Mouse (Mus musculus): ENCODE measurements around the gene Grin2c. TPM values are rescaled to one million over a fixed set of nuclear protein-coding genes. Genes with fewer than 3 reads are reported as not detected.

The Grin2c gene
- polyA plus RNA-seq, 1 experiment from 2014 or later, result 1.0 TPM

GRCm38 (mm10) chr11:115224889-115225288, 42.2 kb downstream of the Grin2c start:
- H3K4me3 ChIP-seq, result no peak overlapping the region
- H3K9me3 ChIP-seq, result no peaks in the 10 kb centered on the region
- 0 out of 2 replicates have a peak, but pooled peaks cover 4% of the 10 kb centered on the region for H3K27me3 ChIP-seq (replicated peaks)
- no peaks in the 10 kb centered on the region for H3K36me3 ChIP-seq
- H3K9ac ChIP-seq, result no peak overlapping the region
- peaks cover 50% of the 10 kb centered on the region for H3K4me1 ChIP-seq
- no peak overlapping the region for H3K27ac ChIP-seq
- H3K4me2 ChIP-seq (replicated peaks), result no peak overlapping the region
- 44% methylated on average over 8 of the region's 8 CpGs for WGBS
- ATAC-seq (ENCODE audit: low FRiP score, low read depth), result no peak

GRCm38 (mm10) chr11:115223877-115224276, 43.2 kb downstream of the Grin2c start:
- no peak overlapping the region for H3K27ac ChIP-seq
- ATAC-seq (ENCODE audit: low FRiP score, low read depth), result no peak
- H3K4me2 ChIP-seq (replicated peaks), result no peak overlapping the region
- peaks cover 45% of the 10 kb centered on the region for H3K4me1 ChIP-seq
- H3K9me3 ChIP-seq, result no peaks in the 10 kb centered on the region
- no peak overlapping the region for H3K9ac ChIP-seq
- peaks cover 4% of the 10 kb centered on the region; the same call in 1 of the 2 replicates for H3K27me3 ChIP-seq (replicated peaks)
- 78% methylated on average over 6 of the region's 6 CpGs for WGBS
- H3K4me3 ChIP-seq, result no peak overlapping the region
- no peaks in the 10 kb centered on the region for H3K36me3 ChIP-seq

- no peaks in the 10 kb centered on the region for H3K9me3 ChIP-seq
- H3K4me1 ChIP-seq, result peaks cover 45% of the 10 kb centered on the region
- no peaks in the 10 kb centered on the region for H3K36me3 ChIP-seq
- 70% methylated on average over 11 of the region's 11 CpGs for WGBS
- ATAC-seq (ENCODE audit: low FRiP score, low read depth), result no peak
- H3K4me2 ChIP-seq (replicated peaks), result no peak overlapping the region
- H3K27me3 ChIP-seq (replicated peaks), result peaks cover 4% of the 10 kb centered on the region; the same call in 1 of the 2 replicates
- no peak overlapping the region for H3K9ac ChIP-seq
- no peak overlapping the region for H3K27ac ChIP-seq
- H3K4me3 ChIP-seq, result no peak overlapping the region
These were observed 43.6 kb downstream of the Grin2c start for GRCm38 (mm10) chr11:115223451-115223850.

GRCm38 (mm10) chr11:115222570-115222969, 44.5 kb downstream of the Grin2c start:
- Histone ChIP-seq H3K9me3 (no peaks in the 10 kb centered on the region), H3K4me2 (replicated peaks) (no peak overlapping the region), H3K27ac (no peak overlapping the region), H3K9ac (no peak overlapping the region), H3K4me1 (peaks cover 37% of the 10 kb centered on the region), H3K4me3 (no peak overlapping the region), H3K36me3 (no peaks in the 10 kb centered on the region), H3K27me3 (replicated peaks) (no peaks in the 10 kb centered on the region; the same call in 1 of the 2 replicates)
- no peak for ATAC-seq (ENCODE audit: low FRiP score, low read depth)
- WGBS, result 49% methylated on average over 5 of the region's 5 CpGs

GRCm38 (mm10) chr11:115222077-115222476, 45.0 kb downstream of the Grin2c start:
- no peak overlapping the region for H3K4me3 ChIP-seq

GRCm38 (mm10) chr11:115219685-115220084, 47.4 kb downstream of the Grin2c start:
- 92% methylated on average over 10 of the region's 10 CpGs for WGBS
- H3K36me3 ChIP-seq, result no peaks in the 10 kb centered on the region

More at GRCm38 (mm10) chr11:115222077-115222476, 45.0 kb downstream of the Grin2c start:
- Histone ChIP-seq H3K27me3 (replicated peaks) (no peaks in the 10 kb centered on the region; the same call in 1 of the 2 replicates), H3K36me3 (no peaks in the 10 kb centered on the region), H3K9ac (no peak overlapping the region), H3K4me2 (replicated peaks) (no peak overlapping the region), H3K9me3 (no peaks in the 10 kb centered on the region), H3K4me1 (peaks cover 38% of the 10 kb centered on the region), H3K27ac (no peak overlapping the region)
- ATAC-seq (ENCODE audit: low FRiP score, low read depth), result no peak
- whole genome bisulfite sequencing, result 63% methylated on average over 12 of the region's 12 CpGs

GRCm38 (mm10) chr11:115219263-115219662, 47.8 kb downstream of the Grin2c start:
- Histone ChIP-seq H3K27ac (no peak overlapping the region), H3K27me3 (replicated peaks) (peaks cover 4% of the 10 kb centered on the region), H3K4me1 (peaks cover 27% of the 10 kb centered on the region), H3K9ac (no peak overlapping the region), H3K4me2 (replicated peaks) (no peak overlapping the region), H3K36me3 (no peaks in the 10 kb centered on the region), H3K4me3 (no peak overlapping the region), H3K9me3 (no peaks in the 10 kb centered on the region)
- 84% methylated on average over 9 of the region's 9 CpGs for whole genome bisulfite sequencing
- no peak for ATAC-seq (ENCODE audit: low FRiP score, low read depth)

More at GRCm38 (mm10) chr11:115219685-115220084, 47.4 kb downstream of the Grin2c start:
- no peak for ATAC-seq (ENCODE audit: low FRiP score, low read depth)
- Histone ChIP-seq H3K4me2 (replicated peaks) (no peak overlapping the region), H3K4me1 (peaks cover 27% of the 10 kb centered on the region), H3K9ac (no peak overlapping the region), H3K27ac (no peak overlapping the region), H3K4me3 (no peak overlapping the region), H3K27me3 (replicated peaks) (peaks cover 2% of the 10 kb centered on the region), H3K9me3 (no peaks in the 10 kb centered on the region)

GRCm38 (mm10) chr11:115217439-115218410, 49.3 kb downstream of the Grin2c start:
- 67% methylated on average over 18 of the region's 18 CpGs for WGBS
- no peak for ATAC-seq (ENCODE audit: low FRiP score, low read depth)
- Histone ChIP-seq H3K9ac (no peak overlapping the region), H3K27me3 (replicated peaks) (peaks cover 4% of the 10 kb centered on the region), H3K27ac (no peak overlapping the region), H3K9me3 (no peaks in the 10 kb centered on the region), H3K36me3 (no peaks in the 10 kb centered on the region), H3K4me3 (no peak overlapping the region), H3K4me2 (replicated peaks) (no peak overlapping the region), H3K4me1 (peaks cover 16% of the 10 kb centered on the region)

GRCm38 (mm10) chr11:115215123-115215522, 51.9 kb downstream of the Grin2c start:
- H3K9ac ChIP-seq, result no peak overlapping the region
- H3K9me3 ChIP-seq, result no peaks in the 10 kb centered on the region
- H3K36me3 ChIP-seq, result no peaks in the 10 kb centered on the region; the same call in 1 of the 2 replicates
- no peak overlapping the region for H3K27ac ChIP-seq
- no peak overlapping the region for H3K4me3 ChIP-seq
- no peak for ATAC-seq (ENCODE audit: low FRiP score, low read depth)
- H3K4me1 ChIP-seq, result peaks cover 12% of the 10 kb centered on the region
- WGBS, result 37% methylated on average over 5 of the region's 5 CpGs
- H3K27me3 ChIP-seq (replicated peaks), result peaks cover 4% of the 10 kb centered on the region
- H3K4me2 ChIP-seq (replicated peaks), result no peak overlapping the region

GRCm38 (mm10) chr11:115212116-115212515, 54.9 kb downstream of the Grin2c start:
- no peak overlapping the region for H3K4me3 ChIP-seq
- H3K9me3 ChIP-seq, result no peaks in the 10 kb centered on the region
- H3K4me2 ChIP-seq (replicated peaks), result no peak overlapping the region
- H3K27me3 ChIP-seq (replicated peaks), result peaks cover 4% of the 10 kb centered on the region; the same call in 1 of the 2 replicates
- peaks cover 25% of the 10 kb centered on the region for H3K4me1 ChIP-seq
- H3K27ac ChIP-seq, result no peak overlapping the region
- ATAC-seq (ENCODE audit: low FRiP score, low read depth), result no peak
- H3K9ac ChIP-seq, result no peak overlapping the region
- peaks cover 9% of the 10 kb centered on the region; the same call in 1 of the 2 replicates for H3K36me3 ChIP-seq
- WGBS, result 63% methylated on average over 13 of the region's 13 CpGs

- 78% methylated on average over 7 of the region's 7 CpGs for WGBS
- H3K27ac ChIP-seq, result no peak overlapping the region
These were observed 57.1 kb downstream of the Grin2c start for GRCm38 (mm10) chr11:115209958-115210357.

More at GRCm38 (mm10) chr11:115209958-115210357, 57.1 kb downstream of the Grin2c start:
- peaks cover 15% of the 10 kb centered on the region for H3K36me3 ChIP-seq
- ATAC-seq (ENCODE audit: low FRiP score, low read depth), result no peak
- no peak overlapping the region for H3K4me2 ChIP-seq (replicated peaks)
- H3K9me3 ChIP-seq, result no peaks in the 10 kb centered on the region
- no peak overlapping the region for H3K4me3 ChIP-seq
- peaks cover 4% of the 10 kb centered on the region; the same call in 1 of the 2 replicates for H3K27me3 ChIP-seq (replicated peaks)
- H3K4me1 ChIP-seq, result peaks cover 41% of the 10 kb centered on the region
- H3K9ac ChIP-seq, result 0 out of 2 replicates have a peak overlapping the region, but pooled peaks have one; percentile 8
